Mouse (Mus musculus): ENCODE measurements around the gene Zfp384. TPM values are rescaled to one million over a fixed set of nuclear protein-coding genes. Genes with fewer than 3 reads are reported as not detected.
"Not testable (repeated sequence)": the region's sequence is repeated elsewhere in the genome, so short reads cannot be mapped to it uniquely, and the experiment has no call there.

The Zfp384 gene
- polyA plus RNA-seq, 1 experiment from 2014 or later, result 14.6 TPM

GRCm38 (mm10) chr6:125005086-125005485 lies 3.9 kb upstream of the Zfp384 start:
- no peak for DNase-seq (ENCODE audit: low spot score)
- H3K27ac ChIP-seq, result no peak overlapping the region
- H3K27me3 ChIP-seq (ENCODE audit: control insufficient read depth, insufficient read depth, low read length), result peaks cover 5% of the 10 kb centered on the region

DNA sequence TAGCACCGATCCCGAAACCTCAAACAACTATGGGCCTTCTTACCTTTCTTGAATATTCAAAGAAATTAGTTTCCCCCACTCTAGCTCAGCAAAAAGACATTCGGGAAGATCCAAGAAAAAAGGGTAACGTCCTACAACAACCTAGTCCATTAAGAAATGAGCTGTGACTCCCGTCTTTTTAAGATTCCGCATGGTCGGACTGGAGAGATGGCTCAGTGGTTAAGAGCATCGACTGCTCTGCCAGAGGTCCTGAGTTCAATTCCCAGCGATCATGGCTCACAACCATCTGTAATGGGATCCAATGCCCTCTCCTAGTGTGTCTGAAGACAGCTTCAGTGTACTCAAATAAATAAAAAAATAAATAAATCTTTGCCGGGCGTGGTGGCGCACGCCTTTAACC lies 885 bp upstream of the Zfp384 start:
- peak overlapping the region; percentile 93 for H3K9ac ChIP-seq
- DNase-seq (ENCODE audit: low spot score), result no peak
- H3K4me3 ChIP-seq (replicated peaks; ENCODE audit: low read length), result peak overlapping the region; percentile 82
- H3K4me1 ChIP-seq (replicated peaks; ENCODE audit: control insufficient read depth, insufficient read depth, low read length), result peaks cover 37% of the 10 kb centered on the region
- 45% methylated on average over 13 of the region's 13 CpGs for WGBS
- H3K9me3 ChIP-seq (ENCODE audit: control insufficient read depth, low read length), result no peaks in the 10 kb centered on the region
- peaks cover 16% of the 10 kb centered on the region for H3K36me3 ChIP-seq (replicated peaks; ENCODE audit: control insufficient read depth, insufficient read depth)
- H3K27me3 ChIP-seq (ENCODE audit: control insufficient read depth, insufficient read depth, low read length), result no peaks in the 10 kb centered on the region
- peak overlapping the region; percentile 96 for H3K4me2 ChIP-seq (replicated peaks)
- no peak for ATAC-seq (ENCODE audit: low FRiP score)
- peak overlapping the region; percentile 99 for H3K27ac ChIP-seq

More at GRCm38 (mm10) chr6:125005086-125005485, 3.9 kb upstream of the Zfp384 start:
- no peak overlapping the region for H3K4me3 ChIP-seq (replicated peaks; ENCODE audit: low read length)
- ATAC-seq (ENCODE audit: low FRiP score), result no peak
- peaks cover 15% of the 10 kb centered on the region for H3K4me1 ChIP-seq (replicated peaks; ENCODE audit: control insufficient read depth, insufficient read depth, low read length)
- no peak overlapping the region for H3K9ac ChIP-seq
- H3K36me3 ChIP-seq (replicated peaks; ENCODE audit: control insufficient read depth, insufficient read depth), result peaks cover 19% of the 10 kb centered on the region; the same call in 1 of the 2 replicates
- 42% methylated on average over 3 of the region's 3 CpGs for WGBS
- no peaks in the 10 kb centered on the region for H3K9me3 ChIP-seq (ENCODE audit: control insufficient read depth, low read length)
- H3K4me2 ChIP-seq (replicated peaks), result no peak overlapping the region

GRCm38 (mm10) chr6:125008586-125009128 lies 288 bp upstream of the Zfp384 start:
- ATAC-seq (ENCODE audit: low FRiP score) (peak; percentile 97), DNase-seq (ENCODE audit: low spot score) (peak; percentile 97)
- peak overlapping the region; percentile 99 for H3K27ac ChIP-seq
- peaks cover 22% of the 10 kb centered on the region for H3K36me3 ChIP-seq (replicated peaks; ENCODE audit: control insufficient read depth, insufficient read depth)
- no peaks in the 10 kb centered on the region for H3K27me3 ChIP-seq (ENCODE audit: control insufficient read depth, insufficient read depth, low read length)
- no peaks in the 10 kb centered on the region for H3K9me3 ChIP-seq (ENCODE audit: control insufficient read depth, low read length)
- WGBS, result under 1% methylated on average over 33 of the region's 34 CpGs
- peak overlapping the region; percentile 93 for H3K9ac ChIP-seq
- peaks cover 37% of the 10 kb centered on the region for H3K4me1 ChIP-seq (replicated peaks; ENCODE audit: control insufficient read depth, insufficient read depth, low read length)
- H3K4me2 ChIP-seq (replicated peaks), result peak overlapping the region; percentile 96
- H3K4me3 ChIP-seq (replicated peaks; ENCODE audit: low read length), result peak overlapping the region; percentile 82

DNA sequence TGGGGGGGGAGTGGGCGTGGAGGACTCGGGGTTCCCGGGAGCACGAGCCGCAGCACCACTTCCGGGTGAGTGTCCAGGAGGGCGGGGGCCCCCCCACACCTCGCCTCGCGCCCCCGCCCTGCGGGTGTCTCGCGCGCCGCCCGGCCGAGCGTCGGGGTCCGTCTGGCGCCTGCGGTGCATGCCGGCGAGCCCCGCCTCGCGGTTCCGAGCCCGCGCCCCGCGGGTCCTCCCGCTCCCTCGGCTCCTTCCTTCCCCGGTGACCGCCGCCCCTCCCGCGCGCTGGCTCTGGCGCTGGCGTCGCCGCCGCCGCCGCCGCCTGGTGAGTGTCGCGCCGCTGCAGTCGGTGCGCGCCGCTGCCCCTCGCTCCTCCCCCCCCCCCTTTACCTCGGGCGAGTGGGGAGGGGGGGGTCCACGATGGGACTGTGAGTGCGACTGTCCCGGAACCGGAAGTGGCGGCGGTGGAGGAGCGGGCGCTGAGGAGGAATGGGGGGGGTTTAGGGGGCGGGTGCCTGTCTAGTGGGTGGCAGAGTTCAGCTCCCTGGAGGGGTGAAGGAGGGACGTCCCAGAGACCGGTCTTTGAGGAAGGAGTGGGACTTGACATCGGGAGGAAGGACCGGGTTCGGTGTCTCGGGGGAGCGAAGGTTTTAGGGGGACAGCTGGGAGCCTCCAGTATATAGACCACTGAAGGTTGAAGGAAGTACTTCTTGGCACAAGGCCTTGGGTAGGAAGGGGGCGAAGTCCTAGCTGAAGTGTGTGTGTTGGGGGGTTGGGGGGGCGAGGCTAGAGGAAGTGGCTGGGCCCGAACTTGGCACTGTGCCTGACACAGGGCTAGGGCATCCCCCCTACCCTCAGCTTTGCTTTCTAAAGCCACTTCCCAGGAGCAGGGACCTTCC lies 482 bp downstream of the Zfp384 start:
- peak overlapping the region; percentile 99 for H3K27ac ChIP-seq
- H3K36me3 ChIP-seq (replicated peaks; ENCODE audit: control insufficient read depth, insufficient read depth), result peaks cover 30% of the 10 kb centered on the region
- H3K4me3 ChIP-seq (replicated peaks; ENCODE audit: low read length), result peak overlapping the region; percentile 82
- peak; percentile 89 for ATAC-seq (ENCODE audit: low FRiP score)
- H3K4me1 ChIP-seq (replicated peaks; ENCODE audit: control insufficient read depth, insufficient read depth, low read length), result peaks cover 37% of the 10 kb centered on the region
- 1% methylated on average over 54 of the region's 78 CpGs for WGBS
- no peaks in the 10 kb centered on the region for H3K27me3 ChIP-seq (ENCODE audit: control insufficient read depth, insufficient read depth, low read length)
- peak overlapping the region; percentile 93 for H3K9ac ChIP-seq
- peak; percentile 82 for DNase-seq (ENCODE audit: low spot score)
- H3K4me2 ChIP-seq (replicated peaks), result peak overlapping the region; percentile 96
- no peaks in the 10 kb centered on the region for H3K9me3 ChIP-seq (ENCODE audit: control insufficient read depth, low read length)

DNA sequence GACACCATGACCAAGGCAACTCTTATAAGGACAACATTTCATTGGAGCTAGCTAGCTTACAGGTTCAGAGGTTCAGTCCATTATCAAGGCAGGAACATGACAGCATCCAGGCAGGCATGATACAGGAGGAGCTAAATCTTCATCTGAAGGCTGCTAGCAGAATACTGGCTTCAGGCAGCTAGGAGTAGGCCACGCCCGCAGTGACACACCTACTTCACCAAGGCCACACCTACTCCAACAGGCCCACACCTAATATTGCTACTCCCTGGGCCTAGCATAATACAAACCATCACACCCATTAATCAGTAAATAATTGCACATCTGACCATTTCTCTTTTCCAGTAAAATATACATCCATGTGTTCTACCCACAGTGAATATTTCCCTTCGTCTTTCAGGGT lies 8.7 kb downstream of the Zfp384 start:
- H3K4me2 ChIP-seq (replicated peaks), result no peak overlapping the region
- ATAC-seq (ENCODE audit: low FRiP score) (no peak), DNase-seq (ENCODE audit: low spot score) (no peak)
- H3K36me3 ChIP-seq (replicated peaks; ENCODE audit: control insufficient read depth, insufficient read depth), result peaks cover 88% of the 10 kb centered on the region
- no peaks in the 10 kb centered on the region for H3K4me1 ChIP-seq (replicated peaks; ENCODE audit: control insufficient read depth, insufficient read depth, low read length)
- no peaks in the 10 kb centered on the region for H3K9me3 ChIP-seq (ENCODE audit: control insufficient read depth, low read length)
- WGBS, result 93% methylated on average over 3 of the region's 3 CpGs
- no peaks in the 10 kb centered on the region for H3K27me3 ChIP-seq (ENCODE audit: control insufficient read depth, insufficient read depth, low read length)
- H3K4me3 ChIP-seq (replicated peaks; ENCODE audit: low read length), result no peak overlapping the region
- H3K9ac ChIP-seq, result no peak overlapping the region
- no peak overlapping the region for H3K27ac ChIP-seq

- not testable (repeated sequence) for H3K4me2 ChIP-seq (replicated peaks); H3K27ac ChIP-seq; H3K9ac ChIP-seq; ATAC-seq (ENCODE audit: low FRiP score); H3K4me1 ChIP-seq (replicated peaks; ENCODE audit: control insufficient read depth, insufficient read depth, low read length); H3K4me3 ChIP-seq (replicated peaks; ENCODE audit: low read length); H3K9me3 ChIP-seq (ENCODE audit: control insufficient read depth, low read length); H3K27me3 ChIP-seq (ENCODE audit: control insufficient read depth, insufficient read depth, low read length)
- WGBS, result 26% methylated on average over 6 of the region's 9 CpGs
- peak; percentile 36 for DNase-seq (ENCODE audit: low spot score)
- peaks cover 81% of the 10 kb centered on the region for H3K36me3 ChIP-seq (replicated peaks; ENCODE audit: control insufficient read depth, insufficient read depth)
Measured at GRCm38 (mm10) chr6:125030532-125030931, 21.6 kb downstream of the Zfp384 start.

DNA sequence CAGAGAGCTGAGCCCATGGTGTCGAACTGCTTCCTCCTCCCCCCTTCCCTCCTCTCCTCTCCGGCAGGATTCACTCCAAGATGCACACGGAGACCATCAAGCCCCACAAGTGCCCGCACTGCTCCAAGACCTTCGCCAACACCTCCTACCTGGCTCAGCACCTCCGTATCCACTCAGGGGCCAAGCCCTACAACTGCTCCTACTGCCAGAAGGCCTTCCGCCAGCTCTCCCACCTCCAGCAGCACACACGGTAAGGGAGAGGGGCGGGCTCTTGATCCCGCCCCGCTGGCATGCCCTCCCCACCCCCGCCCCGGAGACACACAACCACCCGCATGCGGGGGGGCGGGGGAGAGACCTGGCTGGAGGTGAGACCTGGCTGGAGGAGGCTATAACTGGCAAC lies 22.7 kb downstream of the Zfp384 start:
- H3K4me3 ChIP-seq (replicated peaks; ENCODE audit: low read length), result no peak overlapping the region
- no peaks in the 10 kb centered on the region for H3K9me3 ChIP-seq (ENCODE audit: control insufficient read depth, low read length)
- WGBS, result 91% methylated on average over 16 of the region's 16 CpGs
- no peak for DNase-seq (ENCODE audit: low spot score)
- no peak overlapping the region for H3K9ac ChIP-seq
- peaks cover 80% of the 10 kb centered on the region for H3K36me3 ChIP-seq (replicated peaks; ENCODE audit: control insufficient read depth, insufficient read depth)
- H3K4me2 ChIP-seq (replicated peaks), result no peak overlapping the region
- H3K4me1 ChIP-seq (replicated peaks; ENCODE audit: control insufficient read depth, insufficient read depth, low read length), result no peaks in the 10 kb centered on the region
- H3K27ac ChIP-seq, result no peak overlapping the region
- ATAC-seq (ENCODE audit: low FRiP score), result peak; percentile 43; the same call in 1 of the 2 replicates
- no peaks in the 10 kb centered on the region for H3K27me3 ChIP-seq (ENCODE audit: control insufficient read depth, insufficient read depth, low read length)

DNA sequence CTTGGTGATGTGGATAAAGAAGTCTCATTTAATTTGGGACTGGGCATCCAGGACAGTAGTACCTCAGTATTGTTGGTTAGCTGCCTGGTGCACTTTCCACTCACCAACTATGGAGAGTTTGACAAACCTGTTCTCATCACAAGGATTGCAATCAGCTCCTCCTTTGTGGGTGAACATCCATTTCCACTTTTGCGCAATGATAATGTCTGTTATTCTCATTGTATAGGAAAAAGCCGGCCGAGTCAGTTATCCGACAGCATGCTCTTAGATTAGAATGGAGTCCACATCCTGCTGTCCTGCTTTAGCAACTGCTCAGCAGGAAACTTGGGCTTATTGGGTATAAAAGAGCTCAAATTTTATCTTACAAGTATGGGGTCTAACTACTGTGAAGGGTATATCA lies 29.7 kb downstream of the Zfp384 start:
- DNase-seq (ENCODE audit: low spot score), result no peak
- 92% methylated on average over 4 of the region's 4 CpGs for WGBS
- Histone ChIP-seq H3K9me3 (ENCODE audit: control insufficient read depth, low read length) (no peaks in the 10 kb centered on the region), H3K9ac (no peak overlapping the region), H3K4me1 (replicated peaks; ENCODE audit: control insufficient read depth, insufficient read depth, low read length) (peaks cover 10% of the 10 kb centered on the region; the same call in 1 of the 2 replicates), H3K36me3 (replicated peaks; ENCODE audit: control insufficient read depth, insufficient read depth) (peaks cover 47% of the 10 kb centered on the region), H3K27ac (peak overlapping the region; percentile 60; the same call in 1 of the 2 replicates), H3K27me3 (ENCODE audit: control insufficient read depth, insufficient read depth, low read length) (no peaks in the 10 kb centered on the region), H3K4me2 (replicated peaks) (peak overlapping the region; percentile 85), H3K4me3 (replicated peaks; ENCODE audit: low read length) (no peak overlapping the region)
- ATAC-seq (ENCODE audit: low FRiP score), result no peak

DNA sequence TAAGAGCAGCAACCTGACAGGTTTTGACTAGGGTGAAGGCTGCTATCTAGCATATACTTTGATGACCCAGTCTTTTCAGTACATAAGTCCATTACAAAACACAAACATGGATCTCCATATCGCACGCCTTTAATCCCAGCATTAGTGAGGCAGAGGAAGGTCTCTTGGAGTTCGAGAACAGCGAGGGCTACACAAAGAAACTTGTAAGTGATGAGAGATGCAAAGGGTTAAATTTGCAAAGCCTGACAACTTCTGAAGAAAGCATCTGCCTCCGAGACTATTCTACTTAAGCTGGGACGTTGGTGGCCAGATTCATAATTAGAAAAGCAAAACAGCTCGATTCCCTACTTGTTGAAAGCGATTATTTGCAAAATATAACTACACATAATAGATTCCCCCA lies 30.2 kb downstream of the Zfp384 start:
- Histone ChIP-seq H3K9ac (peak overlapping the region; percentile 48), H3K4me2 (replicated peaks) (peak overlapping the region; percentile 85), H3K27ac (peak overlapping the region; percentile 60; the same call in 1 of the 2 replicates), H3K36me3 (replicated peaks; ENCODE audit: control insufficient read depth, insufficient read depth) (peaks cover 47% of the 10 kb centered on the region), H3K4me3 (replicated peaks; ENCODE audit: low read length) (peak overlapping the region; percentile 69), H3K27me3 (ENCODE audit: control insufficient read depth, insufficient read depth, low read length) (no peaks in the 10 kb centered on the region), H3K9me3 (ENCODE audit: control insufficient read depth, low read length) (no peaks in the 10 kb centered on the region), H3K4me1 (replicated peaks; ENCODE audit: control insufficient read depth, insufficient read depth, low read length) (peaks cover 10% of the 10 kb centered on the region; the same call in 1 of the 2 replicates)
- no peak for DNase-seq (ENCODE audit: low spot score)
- peak; percentile 40 for ATAC-seq (ENCODE audit: low FRiP score)
- 6% methylated on average over 8 of the region's 8 CpGs for WGBS

Data from hindbrain, embryonic 14.5 days (tissue).